Mouse (Mus musculus) Patski (cell line): ENCODE results near the gene Dnmt3l. TPM values are rescaled to one million over a fixed set of nuclear protein-coding genes. Genes with fewer than 3 reads are reported as not detected.

ENCODE experiments used
- ATAC-seq: fragments of 100-300 bp; one replicate; pipeline ENCODE4 v1.8.0; 2021
- CTCF ChIA-PET: fragments of 350-600 bp; sonication (Branson Sonifier 250); formaldehyde crosslinking; loops from one replicate; lab custom pipeline; 2022; ENCODE audit warnings: inconsistent platforms; lab: Charles Lee
- POLR2A ChIA-PET: fragments of 350-600 bp; sonication (Branson Sonifier 250); formaldehyde crosslinking; loops from one replicate; lab custom pipeline; 2022; ENCODE audit warnings: antibody characterized with exemption, inconsistent platforms; lab: Charles Lee
- DNase-seq: peaks from one replicate; pipeline ENCODE4 v3.0.0-alpha.2; 2011; ENCODE audit warnings: low read depth, low spot score
- H3K27me3 ChIP-seq: fragments of 371-371 bp; one replicate; pipeline ENCODE4 v1.5.1; 2021
- CTCF ChIP-seq: fragments of 100-300 bp; IDR thresholded peaks from one replicate; pipeline ENCODE4 v1.5.1; 2021
- in situ Hi-C: fragments of 300-500 bp; cut with MboI; formaldehyde crosslinking; loops from 3 replicates; pipeline ENCODE4 v1.11.1; 2018; ENCODE audit warnings: low pct_unique_long_range_greater_than_20kb, mixed read lengths
- polyA plus RNA-seq: library from polyadenylated mRNA; unstranded; gene quantifications from one replicate; pipeline ENCODE4 v1.2.3, GENCODE M21; 2021

The Dnmt3l gene
- polyA plus RNA-seq, 1 experiment from 2014 or later = 0.26 TPM

- CTCF ChIA-PET = no interaction called here
- TF ChIP-seq CTCF = no peak
- POLR2A ChIA-PET = no interaction called here
- H3K27me3 ChIP-seq = no peaks in the 10 kb centered on the region
- ATAC-seq (no peak), DNase-seq (no peak)
- in situ Hi-C loops = loop anchor here (5.0 kb wide), 1 partner anchor 87 kb away; no protein-coding TSS in a partner anchor
Observed at GRCm38 (mm10) chr10:78074977-78075376, 33.2 kb downstream of the Dnmt3l start.

- POLR2A ChIA-PET = no interaction called here
- CTCF ChIA-PET = interaction anchor here (1.0 to 1.4 kb wide), 3 partner anchors 28 to 82 kb away, joined by 3 to 4 read pairs (median 4); no protein-coding TSS in a partner anchor
- DNase-seq (no peak), ATAC-seq (no peak)
- TF ChIP-seq CTCF = no peak
- in situ Hi-C loops = loop anchor here (5.0 kb wide), 1 partner anchor 84 kb away; no protein-coding TSS in a partner anchor
- no peaks in the 10 kb centered on the region for H3K27me3 ChIP-seq
Observed at GRCm38 (mm10) chr10:78077862-78078261, 36.1 kb downstream of the Dnmt3l start.

GRCm38 (mm10) chr10:78078276-78078675, 36.5 kb downstream of the Dnmt3l start:
- CTCF ChIA-PET = interaction anchor here (1.0 to 1.4 kb wide), 2 partner anchors 27 to 82 kb away, joined by 4 read pairs; no protein-coding TSS in a partner anchor
- no peak for TF ChIP-seq CTCF

GRCm38 (mm10) chr10:78079955-78080591, 38.3 kb downstream of the Dnmt3l start:
- CTCF ChIA-PET = no interaction called here
- in situ Hi-C loops = loop anchor here (5.0 kb wide), 1 partner anchor 82 kb away; no protein-coding TSS in a partner anchor
- POLR2A ChIA-PET = no interaction called here
- H3K27me3 ChIP-seq = no peaks in the 10 kb centered on the region
- no peak for DNase-seq
- ATAC-seq = no peak
- TF ChIP-seq CTCF = no peak

More at GRCm38 (mm10) chr10:78078276-78078675, 36.5 kb downstream of the Dnmt3l start:
- POLR2A ChIA-PET = no interaction called here
- ATAC-seq (no peak), DNase-seq (no peak)
- no peaks in the 10 kb centered on the region for H3K27me3 ChIP-seq
- in situ Hi-C loops = loop anchor here (5.0 kb wide), 1 partner anchor 84 kb away; no protein-coding TSS in a partner anchor

- no peaks in the 10 kb centered on the region for H3K27me3 ChIP-seq
- POLR2A ChIA-PET = no interaction called here
- CTCF ChIA-PET = no interaction called here
- in situ Hi-C loops = no loop called here
- DNase-seq = no peak
- TF ChIP-seq CTCF = no peak
- ATAC-seq = no peak
Observed at GRCm38 (mm10) chr10:78084073-78084472, 42.3 kb downstream of the Dnmt3l start.

- no peaks in the 10 kb centered on the region for H3K27me3 ChIP-seq
- TF ChIP-seq CTCF = no peak
- ATAC-seq = no peak
- no peak for DNase-seq
- in situ Hi-C loops = no loop called here
- ChIA-PET CTCF (no interaction called here), POLR2A (no interaction called here)
Observed at GRCm38 (mm10) chr10:78085711-78086110, 44.0 kb downstream of the Dnmt3l start.

GRCm38 (mm10) chr10:78086444-78087061, 44.8 kb downstream of the Dnmt3l start:
- POLR2A ChIA-PET = no interaction called here
- TF ChIP-seq CTCF = no peak
- CTCF ChIA-PET = no interaction called here
- DNase-seq = no peak
- H3K27me3 ChIP-seq = no peaks in the 10 kb centered on the region
- ATAC-seq = no peak
- in situ Hi-C loops = no loop called here

GRCm38 (mm10) chr10:78087101-78087511, 45.4 kb downstream of the Dnmt3l start:
- ChIA-PET CTCF (no interaction called here), POLR2A (no interaction called here)
- TF ChIP-seq CTCF = no peak
- no peak for DNase-seq
- H3K27me3 ChIP-seq = no peaks in the 10 kb centered on the region
- ATAC-seq = no peak
- in situ Hi-C loops = no loop called here

GRCm38 (mm10) chr10:78090246-78090645, 48.5 kb downstream of the Dnmt3l start:
- TF ChIP-seq CTCF = no peak

GRCm38 (mm10) chr10:78090706-78091491, 49.2 kb downstream of the Dnmt3l start:
- ATAC-seq = no peak
- in situ Hi-C loops = no loop called here
- POLR2A ChIA-PET = no interaction called here
- CTCF ChIA-PET = no interaction called here
- no peak for TF ChIP-seq CTCF
- H3K27me3 ChIP-seq = no peaks in the 10 kb centered on the region
- no peak for DNase-seq

More at GRCm38 (mm10) chr10:78090246-78090645, 48.5 kb downstream of the Dnmt3l start:
- POLR2A ChIA-PET = no interaction called here
- no peaks in the 10 kb centered on the region for H3K27me3 ChIP-seq
- no peak for DNase-seq
- in situ Hi-C loops = no loop called here
- no peak for ATAC-seq
- CTCF ChIA-PET = no interaction called here
